Mouse (Mus musculus) liver, embryonic 14.5 days (tissue): ENCODE measurements around the gene Wdtc1.

Source experiments
- CTCF ChIP-seq: IDR thresholded peaks from 2 replicates; pipeline ENCODE4 v1.5.1; 2016; ENCODE audit warnings: antibody characterized with exemption, low read depth, control low read depth
- EP300 ChIP-seq: IDR thresholded peaks from 2 replicates; pipeline ENCODE4 v1.6.1; 2016; ENCODE audit warnings: antibody characterized with exemption, low read depth

DNA sequence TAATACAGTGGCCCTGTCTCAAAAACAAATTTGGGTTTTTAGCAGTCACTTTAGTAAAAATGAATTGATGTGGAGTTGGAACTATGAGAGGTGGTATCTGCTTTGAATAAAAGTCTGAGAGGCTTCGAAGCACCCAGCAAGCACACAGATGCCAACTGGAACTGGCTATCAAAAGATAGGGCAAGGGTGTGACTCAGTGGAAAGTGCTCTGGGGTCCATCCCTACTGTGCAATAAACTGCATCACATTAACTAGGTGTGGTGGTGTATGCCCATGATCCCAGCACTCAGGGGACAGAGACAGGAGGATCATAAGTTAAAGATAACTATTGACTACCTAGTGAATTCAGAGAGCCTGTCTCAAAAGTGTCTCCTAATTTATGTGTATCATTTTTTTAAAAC is 62.0 kb downstream of the Wdtc1 start:
- TF ChIP-seq CTCF: no peak
- no peak for TF ChIP-seq EP300
